Mouse (Mus musculus): ENCODE data around the gene Tenm3. TPM values are rescaled to one million over a fixed set of nuclear protein-coding genes. Genes with fewer than 3 reads are reported as not detected.

The Tenm3 gene
- polyA plus RNA-seq, 1 experiment from 2014 or later, result 43.7 TPM

DNA sequence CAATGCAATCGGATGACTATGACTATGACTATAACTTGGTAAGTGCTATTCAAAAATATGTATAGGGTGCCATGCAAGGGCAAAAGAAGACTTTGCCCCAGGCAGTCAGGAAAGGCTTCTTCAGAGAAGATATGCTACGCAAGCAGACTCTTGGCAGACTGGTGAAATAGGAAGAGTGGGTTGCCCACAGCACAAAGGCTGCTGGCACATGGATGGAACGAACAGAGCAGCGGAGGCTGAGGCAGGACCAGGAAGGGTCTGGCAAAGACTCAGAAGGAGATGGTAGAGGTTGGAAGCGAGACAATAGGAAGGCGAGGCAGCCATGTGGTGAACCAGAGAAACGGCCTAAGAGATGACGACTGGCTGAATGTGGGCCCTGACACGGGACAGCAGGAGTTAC is 294.8 kb downstream of the Tenm3 start:
- Histone ChIP-seq H3K27ac (no peak overlapping the region), H3K4me1 (replicated peaks; ENCODE audit: control insufficient read depth, insufficient read depth, low read length) (peaks cover 6% of the 10 kb centered on the region; the same call in 1 of the 2 replicates)
- no peak for ATAC-seq (ENCODE audit: low FRiP score)

GRCm38 (mm10) chr8:48545631-48546030 is 298.1 kb downstream of the Tenm3 start:
- Histone ChIP-seq H3K4me1 (replicated peaks; ENCODE audit: control insufficient read depth, insufficient read depth, low read length) (0 out of 2 replicates have a peak, but pooled peaks cover 6% of the 10 kb centered on the region), H3K27ac (no peak overlapping the region), H3K4me2 (replicated peaks) (no peak overlapping the region), H3K27me3 (ENCODE audit: control insufficient read depth, insufficient read depth, low read length) (no peaks in the 10 kb centered on the region), H3K36me3 (replicated peaks; ENCODE audit: control insufficient read depth, insufficient read depth) (no peaks in the 10 kb centered on the region), H3K9me3 (ENCODE audit: control insufficient read depth, low read length) (no peaks in the 10 kb centered on the region), H3K4me3 (replicated peaks; ENCODE audit: low read length) (no peak overlapping the region), H3K9ac (no peak overlapping the region)
- no peak for ATAC-seq (ENCODE audit: low FRiP score)
- WGBS, result 67% methylated on average over 5 of the region's 5 CpGs
- no peak for DNase-seq (ENCODE audit: low spot score)

More for the DNA sequence above, 294.8 kb downstream of the Tenm3 start:
- H3K36me3 ChIP-seq (replicated peaks; ENCODE audit: control insufficient read depth, insufficient read depth), result no peaks in the 10 kb centered on the region
- H3K4me3 ChIP-seq (replicated peaks; ENCODE audit: low read length), result no peak overlapping the region
- WGBS, result 89% methylated on average over 9 of the region's 9 CpGs
- no peak for DNase-seq (ENCODE audit: low spot score)
- no peak overlapping the region for H3K9ac ChIP-seq
- H3K27me3 ChIP-seq (ENCODE audit: control insufficient read depth, insufficient read depth, low read length), result no peaks in the 10 kb centered on the region
- H3K4me2 ChIP-seq (replicated peaks), result no peak overlapping the region
- no peaks in the 10 kb centered on the region for H3K9me3 ChIP-seq (ENCODE audit: control insufficient read depth, low read length)

DNA sequence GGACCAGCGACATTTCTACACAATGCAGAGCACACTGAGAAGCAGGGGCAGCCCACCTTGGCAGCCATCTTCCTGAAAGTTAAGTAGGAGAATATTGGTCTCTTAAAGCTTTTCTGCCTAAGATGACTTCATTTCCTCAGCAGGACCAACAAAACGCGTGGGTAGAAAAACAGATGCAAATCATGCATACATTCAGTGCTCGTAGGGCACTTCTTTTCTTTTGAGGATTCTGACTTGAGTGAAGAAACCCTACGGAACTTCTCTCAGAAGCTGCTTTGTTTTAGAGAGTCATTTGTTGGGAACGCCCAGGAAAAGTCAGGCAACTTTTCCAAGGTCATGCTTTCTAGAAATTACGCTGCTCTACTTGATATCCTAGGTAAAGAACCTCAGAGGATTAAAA is 298.9 kb downstream of the Tenm3 start:
- 63% methylated on average over 7 of the region's 7 CpGs for WGBS
- Histone ChIP-seq H3K4me3 (replicated peaks; ENCODE audit: low read length) (no peak overlapping the region), H3K4me1 (replicated peaks; ENCODE audit: control insufficient read depth, insufficient read depth, low read length) (0 out of 2 replicates have a peak, but pooled peaks cover 6% of the 10 kb centered on the region), H3K4me2 (replicated peaks) (no peak overlapping the region), H3K36me3 (replicated peaks; ENCODE audit: control insufficient read depth, insufficient read depth) (no peaks in the 10 kb centered on the region), H3K27me3 (ENCODE audit: control insufficient read depth, insufficient read depth, low read length) (no peaks in the 10 kb centered on the region), H3K9me3 (ENCODE audit: control insufficient read depth, low read length) (no peaks in the 10 kb centered on the region), H3K9ac (no peak overlapping the region), H3K27ac (no peak overlapping the region)
- DNase-seq (ENCODE audit: low spot score) (no peak), ATAC-seq (ENCODE audit: low FRiP score) (no peak)

DNA sequence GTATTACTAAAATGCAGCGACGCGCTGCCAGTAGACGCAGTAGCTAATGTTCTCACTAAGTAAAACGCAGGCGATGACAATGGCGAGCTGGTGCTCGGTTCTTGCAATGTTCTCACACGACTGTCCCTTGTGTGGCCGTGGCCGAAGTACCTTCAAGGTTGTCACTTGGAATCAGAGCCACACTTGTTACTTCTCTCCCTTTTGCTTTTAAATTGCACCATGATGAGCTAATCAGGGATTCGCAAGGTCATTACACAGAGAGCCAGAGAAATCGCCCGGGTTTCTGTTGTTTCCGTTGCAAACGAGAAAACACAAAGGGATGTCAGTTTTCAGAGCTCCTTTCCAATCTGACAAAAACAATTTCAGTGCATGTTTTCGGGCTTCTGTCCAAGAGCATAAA is 301.6 kb downstream of the Tenm3 start:
- H3K9me3 ChIP-seq (ENCODE audit: control insufficient read depth, low read length), result no peaks in the 10 kb centered on the region
- ATAC-seq (ENCODE audit: low FRiP score), result no peak
- H3K9ac ChIP-seq, result no peak overlapping the region
- H3K27ac ChIP-seq, result peak overlapping the region; percentile 20; the same call in 1 of the 2 replicates
- DNase-seq (ENCODE audit: low spot score), result no peak
- no peaks in the 10 kb centered on the region for H3K36me3 ChIP-seq (replicated peaks; ENCODE audit: control insufficient read depth, insufficient read depth)
- WGBS, result 69% methylated on average over 17 of the region's 17 CpGs
- peak overlapping the region; percentile 29 for H3K4me2 ChIP-seq (replicated peaks)
- no peak overlapping the region for H3K4me3 ChIP-seq (replicated peaks; ENCODE audit: low read length)
- no peaks in the 10 kb centered on the region for H3K27me3 ChIP-seq (ENCODE audit: control insufficient read depth, insufficient read depth, low read length)
- 0 out of 2 replicates have a peak, but pooled peaks cover 6% of the 10 kb centered on the region for H3K4me1 ChIP-seq (replicated peaks; ENCODE audit: control insufficient read depth, insufficient read depth, low read length)

DNA sequence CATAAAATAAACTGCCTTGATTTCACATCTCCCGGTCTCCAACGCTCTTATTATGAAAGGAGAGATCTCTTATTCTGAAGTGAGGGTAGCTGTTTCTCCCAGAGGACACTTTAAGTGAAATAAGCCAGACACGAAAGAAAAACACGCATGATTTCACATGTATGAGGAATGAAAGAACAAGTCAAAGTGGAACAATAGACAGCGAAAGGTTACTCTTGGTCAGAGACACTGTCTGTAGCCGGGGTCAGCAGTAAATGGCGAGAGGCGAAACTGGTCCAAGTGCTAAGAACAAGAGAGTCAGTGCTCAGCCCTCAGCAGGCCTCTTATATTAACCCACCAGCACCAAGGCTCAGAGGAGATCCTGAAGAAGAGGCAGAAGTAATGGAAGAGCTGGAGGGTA is 302.9 kb downstream of the Tenm3 start:
- Histone ChIP-seq H3K36me3 (replicated peaks; ENCODE audit: control insufficient read depth, insufficient read depth) (no peaks in the 10 kb centered on the region), H3K27me3 (ENCODE audit: control insufficient read depth, insufficient read depth, low read length) (no peaks in the 10 kb centered on the region), H3K27ac (no peak overlapping the region), H3K4me3 (replicated peaks; ENCODE audit: low read length) (no peak overlapping the region), H3K4me1 (replicated peaks; ENCODE audit: control insufficient read depth, insufficient read depth, low read length) (0 out of 2 replicates have a peak, but pooled peaks cover 6% of the 10 kb centered on the region), H3K9me3 (ENCODE audit: control insufficient read depth, low read length) (no peaks in the 10 kb centered on the region), H3K9ac (no peak overlapping the region), H3K4me2 (replicated peaks) (no peak overlapping the region)
- WGBS, result 25% methylated on average over 8 of the region's 8 CpGs
- no peak for DNase-seq (ENCODE audit: low spot score)
- ATAC-seq (ENCODE audit: low FRiP score), result no peak

DNA sequence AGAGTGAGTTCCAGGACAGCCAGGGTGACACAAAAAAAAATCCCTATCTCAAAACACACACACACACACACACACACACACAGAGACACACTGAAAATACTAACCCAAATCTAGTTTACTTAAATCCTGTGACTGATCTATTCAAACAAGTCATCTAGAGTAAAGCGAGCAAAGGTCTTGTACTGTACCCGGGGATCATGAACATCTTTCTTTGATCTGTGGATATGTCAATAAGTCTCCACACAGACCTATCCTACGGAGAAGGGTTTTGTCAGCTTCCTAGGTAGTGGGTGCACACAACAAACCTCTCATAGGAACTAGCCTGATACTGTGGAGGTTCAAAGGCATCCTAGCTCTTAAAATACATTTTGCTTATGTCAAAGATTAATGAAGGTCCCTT is 307.9 kb downstream of the Tenm3 start:
- DNase-seq (ENCODE audit: low spot score), result no peak
- no peaks in the 10 kb centered on the region for H3K36me3 ChIP-seq (replicated peaks; ENCODE audit: control insufficient read depth, insufficient read depth)
- H3K9ac ChIP-seq, result no peak overlapping the region
- no peak overlapping the region for H3K4me2 ChIP-seq (replicated peaks)
- H3K27me3 ChIP-seq (ENCODE audit: control insufficient read depth, insufficient read depth, low read length), result no peaks in the 10 kb centered on the region
- no peak overlapping the region for H3K27ac ChIP-seq
- no peaks in the 10 kb centered on the region for H3K9me3 ChIP-seq (ENCODE audit: control insufficient read depth, low read length)
- WGBS, result 95% methylated on average over 3 of the region's 3 CpGs
- no peak for ATAC-seq (ENCODE audit: low FRiP score)
- no peak overlapping the region for H3K4me3 ChIP-seq (replicated peaks; ENCODE audit: low read length)
- 0 out of 2 replicates have a peak, but pooled peaks cover 3% of the 10 kb centered on the region for H3K4me1 ChIP-seq (replicated peaks; ENCODE audit: control insufficient read depth, insufficient read depth, low read length)

DNA sequence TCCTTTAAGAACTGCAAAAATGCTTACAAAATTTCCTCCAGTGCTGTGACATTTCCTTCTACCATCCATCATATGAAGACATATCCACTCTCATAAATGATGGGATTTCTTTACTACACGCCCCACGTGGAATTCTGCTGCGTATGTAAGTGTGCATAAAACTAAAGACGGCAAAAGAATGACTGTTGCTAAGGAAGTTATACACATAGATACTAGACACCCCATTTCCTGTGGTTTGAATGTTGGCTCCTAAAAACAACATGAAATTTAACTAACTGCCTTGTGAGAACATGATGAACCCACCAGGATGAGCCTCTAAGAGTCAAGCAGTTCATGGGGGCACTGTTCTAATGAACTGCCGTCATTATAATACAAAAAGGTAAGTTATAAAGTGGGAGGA is 312.0 kb downstream of the Tenm3 start:
- Histone ChIP-seq H3K4me2 (replicated peaks) (no peak overlapping the region), H3K4me3 (replicated peaks; ENCODE audit: low read length) (no peak overlapping the region), H3K9ac (no peak overlapping the region), H3K9me3 (ENCODE audit: control insufficient read depth, low read length) (no peaks in the 10 kb centered on the region), H3K36me3 (replicated peaks; ENCODE audit: control insufficient read depth, insufficient read depth) (no peaks in the 10 kb centered on the region), H3K27ac (no peak overlapping the region), H3K27me3 (ENCODE audit: control insufficient read depth, insufficient read depth, low read length) (no peaks in the 10 kb centered on the region), H3K4me1 (replicated peaks; ENCODE audit: control insufficient read depth, insufficient read depth, low read length) (0 out of 2 replicates have a peak, but pooled peaks cover 6% of the 10 kb centered on the region)
- DNase-seq (ENCODE audit: low spot score) (no peak), ATAC-seq (ENCODE audit: low FRiP score) (no peak)
- 83% methylated on average over 5 of the region's 5 CpGs for WGBS

GRCm38 (mm10) chr8:48530916-48531570 is 312.7 kb downstream of the Tenm3 start:
- no peak overlapping the region for H3K9ac ChIP-seq
- no peak for DNase-seq (ENCODE audit: low spot score)
- no peak overlapping the region for H3K4me3 ChIP-seq (replicated peaks; ENCODE audit: low read length)
- no peak for ATAC-seq (ENCODE audit: low FRiP score)
- no peaks in the 10 kb centered on the region for H3K9me3 ChIP-seq (ENCODE audit: control insufficient read depth, low read length)
- 92% methylated on average over 11 of the region's 11 CpGs for WGBS
- peaks cover 6% of the 10 kb centered on the region; the same call in 1 of the 2 replicates for H3K4me1 ChIP-seq (replicated peaks; ENCODE audit: control insufficient read depth, insufficient read depth, low read length)
- no peak overlapping the region for H3K27ac ChIP-seq
- no peaks in the 10 kb centered on the region for H3K27me3 ChIP-seq (ENCODE audit: control insufficient read depth, insufficient read depth, low read length)
- H3K4me2 ChIP-seq (replicated peaks), result no peak overlapping the region
- no peaks in the 10 kb centered on the region for H3K36me3 ChIP-seq (replicated peaks; ENCODE audit: control insufficient read depth, insufficient read depth)

DNA sequence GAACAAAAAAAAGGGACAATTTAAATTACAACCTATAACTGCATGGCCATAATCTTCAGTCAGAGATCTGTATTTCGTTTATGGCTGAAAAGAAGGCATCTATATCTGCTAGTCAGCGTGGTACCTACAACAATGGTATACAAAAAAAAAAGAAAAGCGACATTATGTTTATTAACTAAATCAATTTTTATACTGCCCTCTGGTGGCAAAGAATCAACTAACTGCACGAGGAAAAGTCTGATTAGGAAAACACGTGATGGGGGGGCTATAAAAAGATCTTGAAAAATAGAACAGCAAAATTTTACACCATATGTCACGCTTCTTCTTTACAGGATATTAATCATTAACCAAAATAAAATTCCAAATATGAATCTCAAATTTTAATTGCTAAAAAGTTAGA is 316.3 kb downstream of the Tenm3 start:
- 30% methylated on average over 6 of the region's 6 CpGs for WGBS
- DNase-seq (ENCODE audit: low spot score), result peak; percentile 77

More for the DNA sequence above, 316.3 kb downstream of the Tenm3 start:
- no peaks in the 10 kb centered on the region for H3K27me3 ChIP-seq (ENCODE audit: control insufficient read depth, insufficient read depth, low read length)
- H3K36me3 ChIP-seq (replicated peaks; ENCODE audit: control insufficient read depth, insufficient read depth), result no peaks in the 10 kb centered on the region
- H3K9ac ChIP-seq, result no peak overlapping the region
- H3K4me2 ChIP-seq (replicated peaks), result no peak overlapping the region
- H3K9me3 ChIP-seq (ENCODE audit: control insufficient read depth, low read length), result no peaks in the 10 kb centered on the region
- no peak overlapping the region for H3K4me3 ChIP-seq (replicated peaks; ENCODE audit: low read length)
- H3K27ac ChIP-seq, result no peak overlapping the region
- no peak for ATAC-seq (ENCODE audit: low FRiP score)
- H3K4me1 ChIP-seq (replicated peaks; ENCODE audit: control insufficient read depth, insufficient read depth, low read length), result peaks cover 6% of the 10 kb centered on the region; the same call in 1 of the 2 replicates

Data from hindbrain, embryonic 14.5 days (tissue).